Mouse (Mus musculus) ES-E14 (cell line): ENCODE measurements at regions not wholly inside any gene's neighbourhood (a gene's known extent, or its start where the extent isn't known, plus 50 kb on each side); places are given as distances from the start of the nearest gene placed in this dataset.
A peak's percentile ranks its signal among the peaks of the same experiment; 100 is the strongest.
"Not testable (repeated sequence)": the region's sequence is repeated elsewhere in the genome, so short reads cannot be mapped to it uniquely, and the experiment has no call there.

Source experiments
- DNase-seq: peaks from one replicate; pipeline ENCODE4 v3.0.0-alpha.2; 2013; ENCODE audit warnings: low read depth, low spot score
- H3K27ac ChIP-seq: 2 replicates; pipeline ENCODE4 v1.5.1; 2012; ENCODE audit warnings: low read depth, mild to moderate bottlenecking, low read length, moderate library complexity, mixed read lengths; ENCODE audit not compliant: poor library complexity, insufficient read depth, severe bottlenecking
- H3K36me3 ChIP-seq: 2 replicates; pipeline ENCODE4 v1.6.1; 2012; ENCODE audit warnings: mild to moderate bottlenecking, low read length, moderate library complexity, mixed read lengths; ENCODE audit not compliant: control insufficient read depth, poor library complexity, insufficient read depth, severe bottlenecking
- H3K4me1 ChIP-seq, 2 experiments: fragments of 150-350 bp in 1 of 2; sonication (generic) in 1 of 2; 2 replicates each; pipeline ENCODE4 v1.6.1; 2012; ENCODE audit warnings: low read length in 2 of 2, mild to moderate bottlenecking in 1 of 2, mixed read lengths in 1 of 2; ENCODE audit not compliant: control insufficient read depth in 2 of 2, insufficient read depth in 2 of 2, poor library complexity in 1 of 2
- H3K4me3 ChIP-seq, 2 experiments: fragments of 150-350 bp in 1 of 2; sonication (generic) in 1 of 2; 2 replicates each; pipeline ENCODE4 v1.5.1; 2012; ENCODE audit warnings: low read length in 2 of 2, low read depth in 1 of 2, mild to moderate bottlenecking in 1 of 2, mixed read lengths in 1 of 2; ENCODE audit not compliant: insufficient read depth in 1 of 2, poor library complexity in 1 of 2, severe bottlenecking in 1 of 2
- H3K9ac ChIP-seq: 2 replicates; pipeline ENCODE4 v1.6.1; 2012; ENCODE audit warnings: low read depth, mild to moderate bottlenecking, low read length, mixed read lengths; ENCODE audit not compliant: poor library complexity, insufficient read depth, severe bottlenecking
- H3K9me3 ChIP-seq: fragments of 150-350 bp; sonication (generic); 2 replicates; pipeline ENCODE4 v1.6.1; 2012; ENCODE audit warnings: low read depth, mild to moderate bottlenecking, low read length; ENCODE audit not compliant: control insufficient read depth, insufficient read depth
- MAFK ChIP-seq: IDR thresholded peaks from 2 replicates; pipeline ENCODE4 v1.6.1; 2014; ENCODE audit warnings: mild to moderate bottlenecking, low read depth, low read length, inconsistent platforms; ENCODE audit not compliant: insufficient read depth
- ZC3H11A ChIP-seq: IDR thresholded peaks from 2 replicates; pipeline ENCODE4 v1.6.1; 2012; ENCODE audit warnings: low read depth, mild to moderate bottlenecking, inconsistent platforms, low read length, borderline replicate concordance
- ZNF384 ChIP-seq: IDR thresholded peaks from 2 replicates; pipeline ENCODE4 v1.6.1; 2012; ENCODE audit warnings: low read depth, low read length, inconsistent platforms
- in situ Hi-C, 2 experiments: fragments of 600-800 bp; cut with MboI; formaldehyde crosslinking; loops; one replicate each; pipeline ENCODE4 v1.15.1; 2025; ENCODE audit warnings: low sequenced_read_pairs in 2 of 2, inconsistent platforms in 1 of 2; ENCODE audit not compliant: unreplicated experiment in 2 of 2

- Histone ChIP-seq H3K9me3 (peaks cover 3% of the 10 kb centered on the region), H3K4me3 (no peak overlapping the region), H3K9ac (no peak overlapping the region), H3K36me3 (peaks cover 4% of the 10 kb centered on the region; the same call in 1 of the 2 replicates), H3K27ac (no peak overlapping the region), H3K4me1 (no peaks in the 10 kb centered on the region)
- no peak for DNase-seq
- no peak for TF ChIP-seq ZNF384
- TF ChIP-seq ZC3H11A, result no peak
- no peak for TF ChIP-seq MAFK
- in situ Hi-C loops, result no loop called here
Observed at GRCm38 (mm10) chr19:9511931-9512330, 335.4 kb upstream of the Scgb2a2 start.

GRCm38 (mm10) chr19:9544168-9544567 is 303.2 kb upstream of the Scgb2a2 start:
- peak overlapping the region; percentile 5; the same call in 1 of the 2 replicates for H3K9ac ChIP-seq
- H3K36me3 ChIP-seq, H3K9me3 ChIP-seq, H3K27ac ChIP-seq, DNase-seq, H3K4me3 ChIP-seq, H3K4me1 ChIP-seq, in situ Hi-C loops: not testable (repeated sequence)
